Mouse (Mus musculus) fibroblast of lung, adult 2 months (primary cell): ENCODE data around the gene Ankfn1.

Experiments used
- DNase-seq: peaks from one replicate; pipeline ENCODE4 v3.0.0-alpha.2; 2011; ENCODE audit warnings: low read depth

Ankfn1 gene

DNA sequence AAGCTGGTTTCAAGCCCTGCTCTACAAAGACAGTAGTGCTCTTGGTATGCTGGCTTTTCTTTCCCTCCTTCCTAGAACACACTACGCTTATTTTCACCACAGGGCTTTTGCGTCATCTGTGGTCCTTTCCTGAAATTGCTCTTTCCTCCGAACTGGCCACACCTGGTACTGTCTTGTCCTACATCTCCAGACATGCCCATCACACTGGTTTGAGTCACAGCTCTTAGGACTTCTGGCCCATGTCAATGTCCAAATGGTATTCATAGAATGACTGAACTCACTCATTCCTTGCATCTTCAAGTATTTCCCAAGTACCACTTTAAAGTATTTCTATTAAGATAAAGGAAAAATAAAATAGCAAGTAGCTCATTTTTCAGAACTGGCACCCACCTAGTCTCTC is 416.6 kb downstream of the Ankfn1 start:
- DNase-seq, result no peak

DNA sequence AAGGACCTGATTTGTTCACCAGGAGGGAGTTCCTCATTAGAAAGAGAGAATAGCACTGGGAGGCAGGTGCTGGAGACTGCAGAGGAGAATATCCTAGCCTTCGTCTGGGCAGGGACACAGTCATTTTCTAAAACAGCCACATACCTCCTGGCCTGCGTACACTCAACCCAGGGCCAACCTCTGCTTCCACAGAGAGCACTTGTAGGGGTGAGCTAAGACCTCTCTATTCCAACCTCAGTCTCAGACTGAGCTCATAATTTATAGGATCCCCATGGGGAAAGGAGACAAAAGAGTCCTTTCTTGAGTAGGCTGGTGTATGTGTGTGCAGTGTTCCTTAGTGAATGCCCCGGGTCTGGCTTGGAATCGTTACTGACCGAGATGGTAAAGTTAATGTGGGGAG is 418.9 kb downstream of the Ankfn1 start:
- DNase-seq, result no peak

- no peak for DNase-seq
These were observed 421.0 kb downstream of the Ankfn1 start for GRCm38 (mm10) chr11:89356479-89356878.

GRCm38 (mm10) chr11:89356018-89356417 is 421.4 kb downstream of the Ankfn1 start:
- DNase-seq, result no peak

DNA sequence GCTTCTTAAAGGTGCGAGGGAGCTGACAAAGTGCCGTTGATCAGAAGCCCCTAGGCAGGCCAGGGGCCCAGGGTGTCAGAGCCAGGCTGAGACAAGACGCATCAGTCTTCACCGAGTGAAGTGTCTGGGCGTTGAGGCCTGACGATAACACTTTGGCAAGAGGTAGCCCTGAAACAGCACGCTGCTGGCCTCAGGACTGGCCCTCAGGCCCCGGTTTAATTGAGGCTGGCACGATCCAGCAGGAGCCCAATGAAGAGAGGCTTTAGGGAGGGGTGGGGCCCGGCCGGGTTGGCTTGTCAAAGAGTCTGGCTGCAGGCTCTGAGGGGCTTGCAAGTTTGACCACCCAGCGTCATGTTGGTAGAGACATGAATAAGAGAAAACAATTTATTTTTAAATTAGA is 437.2 kb downstream of the Ankfn1 start:
- no peak for DNase-seq
